Mouse (Mus musculus) ES-E14 (cell line): ENCODE data around the gene Mcl1. TPM values are rescaled to one million over a fixed set of nuclear protein-coding genes. Genes with fewer than 3 reads are reported as not detected.
"Not testable (repeated sequence)": the region's sequence is repeated elsewhere in the genome, so short reads cannot be mapped to it uniquely, and the experiment has no call there.

Source experiments
- DNase-seq: peaks from one replicate; pipeline ENCODE4 v3.0.0-alpha.2; 2013; ENCODE audit warnings: low read depth, low spot score
- H3K27ac ChIP-seq: 2 replicates; pipeline ENCODE4 v1.5.1; 2012; ENCODE audit warnings: low read depth, mild to moderate bottlenecking, low read length, moderate library complexity, mixed read lengths; ENCODE audit not compliant: poor library complexity, insufficient read depth, severe bottlenecking
- H3K36me3 ChIP-seq: 2 replicates; pipeline ENCODE4 v1.6.1; 2012; ENCODE audit warnings: mild to moderate bottlenecking, low read length, moderate library complexity, mixed read lengths; ENCODE audit not compliant: control insufficient read depth, poor library complexity, insufficient read depth, severe bottlenecking
- H3K4me1 ChIP-seq, 2 experiments: fragments of 150-350 bp in 1 of 2; sonication (generic) in 1 of 2; 2 replicates each; pipeline ENCODE4 v1.6.1; 2012; ENCODE audit warnings: low read length in 2 of 2, mild to moderate bottlenecking in 1 of 2, mixed read lengths in 1 of 2; ENCODE audit not compliant: control insufficient read depth in 2 of 2, insufficient read depth in 2 of 2, poor library complexity in 1 of 2
- H3K4me3 ChIP-seq, 2 experiments: fragments of 150-350 bp in 1 of 2; sonication (generic) in 1 of 2; 2 replicates each; pipeline ENCODE4 v1.5.1; 2012; ENCODE audit warnings: low read length in 2 of 2, low read depth in 1 of 2, mild to moderate bottlenecking in 1 of 2, mixed read lengths in 1 of 2; ENCODE audit not compliant: insufficient read depth in 1 of 2, poor library complexity in 1 of 2, severe bottlenecking in 1 of 2
- H3K9ac ChIP-seq: 2 replicates; pipeline ENCODE4 v1.6.1; 2012; ENCODE audit warnings: low read depth, mild to moderate bottlenecking, low read length, mixed read lengths; ENCODE audit not compliant: poor library complexity, insufficient read depth, severe bottlenecking
- H3K9me3 ChIP-seq: fragments of 150-350 bp; sonication (generic); 2 replicates; pipeline ENCODE4 v1.6.1; 2012; ENCODE audit warnings: low read depth, mild to moderate bottlenecking, low read length; ENCODE audit not compliant: control insufficient read depth, insufficient read depth
- CHD2 ChIP-seq: IDR thresholded peaks from 2 replicates; pipeline ENCODE4 v1.6.1; 2014; ENCODE audit warnings: mild to moderate bottlenecking, low read depth, low read length, inconsistent platforms
- HCFC1 ChIP-seq: IDR thresholded peaks from 2 replicates; pipeline ENCODE4 v1.6.1; 2012; ENCODE audit warnings: low read length, inconsistent platforms, borderline replicate concordance; ENCODE audit not compliant: insufficient read depth
- MAFK ChIP-seq: IDR thresholded peaks from 2 replicates; pipeline ENCODE4 v1.6.1; 2014; ENCODE audit warnings: mild to moderate bottlenecking, low read depth, low read length, inconsistent platforms; ENCODE audit not compliant: insufficient read depth
- ZC3H11A ChIP-seq: IDR thresholded peaks from 2 replicates; pipeline ENCODE4 v1.6.1; 2012; ENCODE audit warnings: low read depth, mild to moderate bottlenecking, inconsistent platforms, low read length, borderline replicate concordance
- ZNF384 ChIP-seq: IDR thresholded peaks from 2 replicates; pipeline ENCODE4 v1.6.1; 2012; ENCODE audit warnings: low read depth, low read length, inconsistent platforms
- in situ Hi-C, 2 experiments: fragments of 600-800 bp; cut with MboI; formaldehyde crosslinking; loops; one replicate each; pipeline ENCODE4 v1.15.1; 2025; ENCODE audit warnings: low sequenced_read_pairs in 2 of 2, inconsistent platforms in 1 of 2; ENCODE audit not compliant: unreplicated experiment in 2 of 2
- total RNA-seq: library from RNA; depleted of rRNA; stranded (reverse); fragments of 300-350 nt; gene quantifications from 2 replicates; pipeline ENCODE4 v1.2.3, GENCODE M21; 2012; rRNA removed

Mcl1 gene
- 207 and 253 TPM in 2 replicates for total RNA-seq

DNA sequence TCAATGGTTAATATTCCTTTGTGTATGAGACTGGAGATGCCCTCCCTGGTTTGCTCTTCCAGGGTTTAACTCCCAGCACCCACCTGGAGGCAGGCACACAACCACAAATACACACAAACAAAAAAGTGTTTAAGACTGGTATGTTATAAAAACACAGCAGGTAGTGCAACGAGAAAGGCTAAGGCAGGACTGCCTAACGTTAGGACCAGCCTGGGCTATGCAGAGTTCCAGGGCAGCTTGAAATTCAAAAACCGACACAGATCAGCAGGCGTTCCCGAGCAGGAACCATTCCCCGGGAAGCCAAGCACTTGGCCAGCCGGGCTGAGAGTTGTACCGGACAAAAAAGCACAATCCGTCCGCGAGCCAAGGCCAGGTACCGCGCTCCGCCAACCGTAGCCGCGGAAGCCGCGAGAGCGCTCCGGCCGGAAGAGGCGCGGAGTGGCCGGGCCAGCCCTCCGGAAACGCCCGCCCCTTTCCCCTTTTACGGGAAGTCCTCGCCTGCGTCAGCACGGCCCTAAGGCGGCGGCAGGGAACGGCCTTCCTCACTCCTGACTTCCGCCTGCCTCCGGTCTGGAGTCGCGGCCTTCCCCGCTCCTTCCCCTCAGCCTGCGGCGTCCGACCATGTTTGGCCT, at the start of gene Mcl1:
TSS of gene Mcl1 (plus strand) at position 553 of the 632 bp plus-strand sequence.
- DNase-seq, result no peak
- Histone ChIP-seq H3K27ac (peak within 1 kb of the TSS; percentile 97), H3K9ac (peak within 1 kb of the TSS; percentile 98), H3K9me3 (no peaks in the 10 kb centered on the region), H3K4me3 (peak within 1 kb of the TSS; percentile 74 to 97), H3K4me1 (peaks cover 4 to 16% of the 10 kb centered on the region in 2 experiments; a peak in 3 of 4 replicates), H3K36me3 (peaks cover 32% of the 10 kb centered on the region)
- no peak for TF ChIP-seq ZNF384
- peak; percentile 64 for TF ChIP-seq HCFC1
- in situ Hi-C loops, result no loop called here

- TF ChIP-seq ZNF384 (no peak), MAFK (no peak), CHD2 (no peak), HCFC1 (no peak), ZC3H11A (no peak)
Measured at GRCm38 (mm10) chr3:95609195-95609594, 49.4 kb upstream of the Mcl1 start.

DNA sequence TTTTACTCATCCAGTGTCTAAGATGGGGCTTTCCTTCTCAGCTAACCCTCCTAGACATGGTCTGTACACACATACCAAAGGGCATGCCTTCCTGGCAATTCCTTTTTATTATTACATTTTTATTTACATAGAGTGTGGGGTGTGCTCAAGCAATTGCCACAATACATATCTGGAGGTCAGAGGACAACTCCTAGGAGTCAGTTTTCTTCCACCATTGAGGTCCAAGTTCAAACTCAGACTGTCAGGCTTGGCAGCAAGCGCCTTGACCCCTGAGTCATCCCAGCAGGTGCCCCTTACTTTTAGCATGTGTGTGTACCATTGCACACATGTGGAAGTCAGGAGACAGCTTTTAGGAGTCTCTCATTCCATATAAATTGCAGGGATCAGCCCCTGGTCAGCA, 44.6 kb upstream of the Mcl1 start:
- H3K27ac ChIP-seq, result no peak overlapping the region
- no peaks in the 10 kb centered on the region for H3K4me1 ChIP-seq
- in situ Hi-C loops, result no loop called here
- TF ChIP-seq ZNF384, result no peak
- no peak for TF ChIP-seq CHD2
- no peak for TF ChIP-seq HCFC1
- no peak for TF ChIP-seq MAFK
- TF ChIP-seq ZC3H11A, result no peak
- peaks cover 13% of the 10 kb centered on the region for H3K36me3 ChIP-seq
- no peak overlapping the region for H3K4me3 ChIP-seq
- H3K9me3 ChIP-seq, result no peaks in the 10 kb centered on the region
- no peak for DNase-seq
- no peak overlapping the region for H3K9ac ChIP-seq

More at GRCm38 (mm10) chr3:95609195-95609594, 49.4 kb upstream of the Mcl1 start:
- H3K9me3 ChIP-seq, result no peaks in the 10 kb centered on the region
- H3K4me3 ChIP-seq, result no peak overlapping the region
- H3K36me3 ChIP-seq, result peaks cover 6% of the 10 kb centered on the region
- H3K27ac ChIP-seq, result no peak overlapping the region
- H3K4me1 ChIP-seq, result no peaks in the 10 kb centered on the region
- in situ Hi-C loops, result no loop called here
- H3K9ac ChIP-seq, result no peak overlapping the region
- DNase-seq, result no peak

GRCm38 (mm10) chr3:95618511-95618910, 40.1 kb upstream of the Mcl1 start:
- Histone ChIP-seq H3K27ac (no peak overlapping the region), H3K4me1 (peaks cover 0 to 3% of the 10 kb centered on the region in 2 experiments; a peak in 1 of 4 replicates), H3K4me3 (no peak overlapping the region), H3K9me3 (no peaks in the 10 kb centered on the region), H3K36me3 (peaks cover 7% of the 10 kb centered on the region), H3K9ac (no peak overlapping the region)
- in situ Hi-C loops, result no loop called here
- TF ChIP-seq HCFC1 (no peak), ZNF384 (no peak), CHD2 (no peak), MAFK (no peak), ZC3H11A (no peak)
- DNase-seq, result no peak

DNA sequence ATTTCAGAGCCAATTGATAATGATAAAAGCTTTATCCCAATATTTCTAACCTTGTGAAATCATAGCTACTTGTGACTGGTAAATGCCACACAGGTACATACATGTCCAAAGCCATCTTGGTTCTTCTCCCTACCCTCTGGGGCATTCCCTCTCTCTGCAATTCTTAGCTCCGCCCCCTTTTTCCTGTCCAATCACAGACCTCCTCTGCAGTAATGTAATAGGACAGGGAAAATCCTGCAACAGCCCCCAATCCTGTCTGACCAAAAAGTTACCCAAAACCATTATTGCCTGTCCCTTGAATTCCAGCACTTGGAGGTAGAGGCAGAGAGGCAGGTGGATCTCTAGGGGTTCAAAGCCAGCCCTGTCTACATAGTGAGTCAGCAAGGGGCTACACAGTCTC, 37.3 kb upstream of the Mcl1 start:
- in situ Hi-C loops, result no loop called here
- no peak for TF ChIP-seq MAFK
- TF ChIP-seq HCFC1, result no peak
- TF ChIP-seq CHD2, result no peak
- no peak for TF ChIP-seq ZNF384
- TF ChIP-seq ZC3H11A, result no peak
- H3K36me3 ChIP-seq, result peaks cover 7% of the 10 kb centered on the region
- no peak overlapping the region for H3K4me3 ChIP-seq
- H3K27ac ChIP-seq, result no peak overlapping the region
- peaks cover 6% of the 10 kb centered on the region in 2 experiments; a peak in 2 of 4 replicates for H3K4me1 ChIP-seq
- no peak for DNase-seq
- H3K9me3 ChIP-seq, result no peaks in the 10 kb centered on the region
- H3K9ac ChIP-seq, result no peak overlapping the region

- peak overlapping the region; percentile 50; the same call in 1 of the 2 replicates for H3K9ac ChIP-seq
- peak overlapping the region in 1 of 2 experiments; percentile 35; a peak in 1 of 4 replicates for H3K4me3 ChIP-seq
- not testable (repeated sequence) for H3K27ac ChIP-seq
Measured at GRCm38 (mm10) chr3:95622421-95622820, 36.2 kb upstream of the Mcl1 start.

More at GRCm38 (mm10) chr3:95622421-95622820, 36.2 kb upstream of the Mcl1 start:
- in situ Hi-C loops, H3K4me1 ChIP-seq, DNase-seq, H3K9me3 ChIP-seq, H3K36me3 ChIP-seq: not testable (repeated sequence)
